Mouse (Mus musculus): ENCODE measurements around the gene Cypt14. TPM values are rescaled to one million over a fixed set of nuclear protein-coding genes. Genes with fewer than 3 reads are reported as not detected.

Cypt14 gene
- not detected for polyA plus RNA-seq (2015; fragmentation: Illumina TruSeq; extraction: RNeasy Lipid Tissue Mini Kit (QIAGEN cat#74804); ENCODE audit: insufficient read depth, low replicate concordance)

DNA sequence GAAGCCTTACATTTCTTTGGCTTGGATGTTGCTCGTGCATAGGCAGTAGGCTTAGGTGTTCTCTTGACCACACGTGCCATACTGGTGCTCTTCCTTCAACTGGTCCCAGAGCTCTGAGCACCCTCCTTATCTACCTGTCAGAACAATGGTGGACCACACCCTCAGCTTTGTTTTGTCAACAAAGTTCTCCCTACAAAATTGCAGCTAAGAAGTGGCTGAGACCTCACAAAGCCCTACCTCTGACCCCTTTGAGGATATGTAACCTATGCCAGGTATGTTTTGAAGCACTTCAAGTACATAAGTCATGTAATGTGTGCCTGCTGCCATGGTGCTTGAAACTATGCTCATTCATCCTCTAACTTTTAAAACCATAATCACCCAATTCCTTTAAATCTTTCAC is at the start of gene Cypt14:
Gene Cypt14 (minus strand): TSS at position 101 of the 400 bp plus-strand sequence.

All from spleen, adult 10 weeks (tissue).